Mouse (Mus musculus): ENCODE measurements around the gene Cmklr1. TPM values are rescaled to one million over a fixed set of nuclear protein-coding genes. Genes with fewer than 3 reads are reported as not detected.
"Not testable (repeated sequence)": the region's sequence is repeated elsewhere in the genome, so short reads cannot be mapped to it uniquely, and the experiment has no call there.

Gene Cmklr1
- total RNA-seq, 1 experiment from 2014 or later: 10.6 TPM

DNA sequence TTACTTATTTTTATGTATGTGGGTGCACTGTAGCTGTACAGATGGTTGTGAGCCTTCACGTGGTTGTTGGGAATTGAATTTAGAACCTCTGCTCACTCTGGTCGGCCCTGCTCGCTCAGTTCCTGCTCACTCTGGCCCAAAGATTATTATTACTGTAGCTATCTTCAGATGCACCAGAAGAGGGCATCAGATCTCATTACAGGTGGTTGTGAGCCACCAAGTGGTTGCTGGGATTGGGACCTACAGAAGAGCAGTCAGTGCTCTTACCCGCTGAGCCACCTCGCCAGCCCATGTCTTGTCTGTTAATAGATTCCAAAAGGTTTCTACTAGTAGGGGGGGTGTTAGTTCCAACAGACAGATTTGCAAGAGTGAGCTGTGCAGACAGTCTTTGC, 63.8 kb downstream of the Cmklr1 start:
- peak; percentile 21 for DNase-seq

- not testable (repeated sequence) for DNase-seq
Observed at GRCm38 (mm10) chr5:113585619-113586457, 64.4 kb downstream of the Cmklr1 start.

DNA sequence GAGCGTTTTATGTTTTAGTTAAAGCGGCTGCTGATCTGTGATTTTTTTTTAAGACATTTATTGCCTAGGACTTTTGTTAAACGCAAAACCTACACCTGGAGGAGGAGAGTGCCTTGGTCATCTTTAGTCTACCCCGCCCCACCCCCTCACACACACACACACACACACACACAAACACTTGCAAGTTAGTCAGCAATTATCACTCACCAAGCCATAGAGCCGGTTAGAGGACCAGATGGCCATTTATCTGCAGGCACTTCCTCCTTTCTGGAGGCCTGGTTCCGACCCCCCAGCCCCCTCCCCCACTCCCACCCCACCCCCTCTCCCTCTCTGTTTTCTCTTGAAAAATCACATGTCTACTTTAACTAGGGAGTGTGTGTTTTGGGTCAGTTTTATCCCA, 65.8 kb downstream of the Cmklr1 start:
- no peak for DNase-seq

- no peak for DNase-seq
Observed at GRCm38 (mm10) chr5:113583424-113584162, 66.6 kb downstream of the Cmklr1 start.

DNA sequence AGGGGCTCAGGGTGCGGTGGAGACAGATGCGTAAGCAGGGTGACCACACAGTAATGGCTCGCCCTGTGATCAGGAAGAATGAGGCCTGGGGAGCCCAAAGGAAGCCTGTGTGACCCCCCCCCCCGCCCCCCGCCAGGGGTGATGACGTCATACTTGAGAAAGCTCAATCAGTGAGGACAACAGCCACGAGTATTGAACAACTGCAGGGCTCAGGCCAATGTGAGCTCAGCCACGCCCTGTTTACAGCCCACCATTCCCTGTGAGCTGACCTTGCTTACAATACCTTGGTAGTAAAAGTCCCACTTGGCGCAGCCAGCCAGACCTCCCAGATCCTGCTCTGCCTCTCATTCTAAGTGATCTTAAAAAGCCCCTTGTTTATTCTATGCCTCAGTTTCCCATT, 69.4 kb downstream of the Cmklr1 start:
- no peak for DNase-seq

DNA sequence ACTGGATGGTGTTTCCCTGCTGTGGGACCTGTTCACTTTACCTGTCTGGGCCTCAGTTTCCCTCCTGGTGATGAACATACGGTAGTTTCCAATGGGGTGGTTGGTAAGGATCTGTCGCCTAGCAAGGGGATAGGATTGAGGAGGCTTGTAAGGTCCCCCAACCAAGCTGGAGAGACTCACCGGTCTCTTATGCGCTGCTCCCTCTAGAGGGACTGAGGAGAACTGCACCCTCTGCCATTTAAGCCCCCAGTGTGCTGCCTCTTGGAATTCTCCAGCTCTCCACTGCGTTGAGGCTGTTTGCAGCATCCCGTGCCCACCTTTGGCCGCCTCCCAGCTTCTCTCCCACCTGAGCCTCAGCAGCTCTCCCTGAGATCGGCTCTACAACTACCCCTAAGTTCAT, 70.0 kb downstream of the Cmklr1 start:
- no peak for DNase-seq

- no peak for DNase-seq
Observed at GRCm38 (mm10) chr5:113579128-113579527, 71.1 kb downstream of the Cmklr1 start.

DNA sequence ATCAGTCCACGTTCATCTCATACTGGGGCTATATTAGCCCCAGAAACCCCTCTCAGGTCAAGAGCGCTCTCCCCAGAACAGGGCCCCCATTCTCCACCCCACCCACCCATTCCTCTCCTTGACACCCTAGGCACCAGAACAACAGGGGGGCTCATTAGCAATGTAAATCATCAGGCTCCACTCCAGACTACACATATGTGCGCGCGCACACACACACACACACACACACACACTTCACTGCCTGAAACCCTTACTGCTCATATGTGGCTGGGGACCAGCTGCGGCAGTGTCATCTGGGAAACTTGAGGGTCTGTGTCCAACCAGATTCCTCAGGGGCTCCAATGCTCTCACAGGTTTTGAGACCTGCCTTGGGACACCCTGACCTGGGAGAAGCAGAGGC, 71.8 kb downstream of the Cmklr1 start:
- no peak for DNase-seq

DNA sequence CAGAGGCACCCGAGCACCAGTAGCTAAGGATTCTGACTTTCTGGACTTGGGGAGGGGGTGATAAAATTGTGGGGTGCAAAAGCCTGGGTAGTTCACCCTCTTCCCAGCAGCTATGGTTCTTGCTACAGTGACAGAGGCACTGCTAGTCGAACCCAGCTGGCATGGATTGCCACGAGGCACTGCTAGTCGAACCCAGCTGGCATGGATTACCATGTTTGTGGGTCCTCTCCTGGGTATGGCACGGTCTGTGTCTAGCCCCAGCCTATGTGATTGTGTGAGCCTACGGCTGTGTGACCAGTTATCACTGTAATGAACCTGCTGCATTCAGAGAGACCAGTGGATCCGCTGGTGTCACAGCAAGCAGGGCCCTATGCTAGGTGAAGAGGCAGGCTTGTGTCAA, 72.7 kb downstream of the Cmklr1 start:
- DNase-seq: no peak

DNA sequence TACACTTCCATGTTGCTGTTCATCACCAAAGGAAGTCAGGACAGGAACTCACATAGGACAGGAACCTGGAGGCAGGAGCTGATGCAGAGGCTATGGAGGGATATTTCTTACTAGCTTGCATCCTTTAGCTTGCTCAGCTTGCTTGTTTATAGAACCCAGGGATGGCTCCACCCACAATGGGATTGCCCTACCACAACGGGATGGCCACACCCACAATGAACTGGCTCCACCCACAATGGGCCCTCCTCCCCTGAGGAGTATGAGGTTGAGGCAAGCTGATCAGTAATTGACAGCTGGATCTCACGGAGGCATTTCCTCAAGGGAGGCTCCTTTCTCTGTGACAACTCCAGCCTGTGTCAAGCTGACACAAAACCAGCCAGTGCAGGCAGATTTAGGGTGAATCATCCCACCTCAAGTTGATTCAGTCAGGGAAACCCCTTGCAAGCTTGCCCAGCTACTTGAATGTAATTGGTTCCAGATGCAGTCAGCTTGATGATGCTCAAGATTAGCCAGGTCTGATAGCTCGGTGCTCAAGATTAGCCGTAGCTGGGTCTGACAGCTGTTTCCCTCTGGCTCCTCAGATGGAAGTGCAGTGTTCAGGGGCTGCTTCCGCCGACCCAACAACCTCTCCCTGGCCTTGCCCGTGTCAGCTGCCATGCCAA, 80.0 kb downstream of the Cmklr1 start:
- no peak for DNase-seq

DNA sequence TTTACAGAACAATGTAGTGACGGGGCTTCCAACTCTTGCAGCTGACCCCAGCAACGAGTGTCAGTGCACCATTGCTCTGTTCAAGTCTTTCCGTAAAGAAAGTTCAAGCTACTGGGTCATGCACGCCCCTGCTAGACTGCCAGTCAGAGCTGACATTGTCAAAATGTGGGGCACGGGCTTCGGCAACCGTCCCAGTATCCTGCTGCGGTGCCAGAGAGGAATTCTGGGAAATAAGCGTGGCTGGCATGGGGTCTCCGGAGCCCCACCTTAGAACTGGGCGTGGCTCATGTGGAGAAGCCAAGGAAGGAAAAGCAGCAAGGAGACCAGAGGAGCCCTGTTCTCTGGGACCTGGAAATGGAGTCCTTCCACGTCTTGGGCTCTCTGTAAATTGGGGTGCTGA, 84.4 kb downstream of the Cmklr1 start:
- DNase-seq: no peak

DNA sequence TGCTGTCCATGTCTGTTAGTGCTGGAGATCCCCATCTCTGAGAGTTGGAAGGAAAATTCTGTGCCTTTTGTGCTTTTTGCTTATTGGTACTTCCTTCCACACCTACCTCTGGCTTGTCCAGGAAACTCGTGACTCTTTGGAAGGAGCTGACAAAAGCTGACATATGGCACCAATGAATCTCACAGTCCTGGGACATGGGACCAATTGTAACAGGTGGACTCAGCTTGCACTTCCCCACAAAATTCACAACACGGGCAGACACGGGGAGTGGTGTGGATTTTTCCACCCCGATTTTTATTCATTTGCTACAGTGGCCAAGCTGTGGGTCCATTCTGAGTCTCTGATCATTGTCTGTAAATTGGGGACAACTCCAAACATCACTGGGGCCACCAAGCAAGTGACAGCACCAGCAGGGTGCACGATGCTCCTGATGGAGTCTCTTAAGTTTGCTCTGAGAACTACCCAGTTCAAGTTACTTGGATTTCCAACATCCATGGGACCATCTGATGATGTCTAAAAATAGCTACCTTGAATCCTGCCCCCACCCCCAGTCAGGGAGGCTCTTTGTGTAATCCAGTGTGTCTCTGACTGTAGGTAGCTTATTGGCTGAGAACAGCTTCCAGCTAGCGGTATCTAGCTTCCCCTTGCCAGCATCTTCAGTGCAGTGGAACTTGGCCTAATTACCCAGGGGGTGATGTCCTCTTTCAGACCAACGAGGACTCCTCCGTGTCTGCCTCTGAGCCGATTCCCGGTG, 84.9 kb downstream of the Cmklr1 start:
- DNase-seq: no peak

- DNase-seq: peak; percentile 30
Observed at GRCm38 (mm10) chr5:113564463-113564862, 85.8 kb downstream of the Cmklr1 start.

Other genes with a start within 250 kb of the Cmklr1 start
- 5.1 and 6.5 TPM in 2 replicates for gene Wscd2, start 160.1 kb downstream of the Cmklr1 start, total RNA-seq (2021)
- not detected in 2 replicates for gene 1700069L16Rik, start 74.3 kb upstream of the Cmklr1 start, total RNA-seq (2021)
- gene Ficd, start 85.4 kb upstream of the Cmklr1 start, total RNA-seq (2021): 8.2 and 10.4 TPM in 2 replicates
- gene Sart3, start 122.1 kb upstream of the Cmklr1 start, total RNA-seq (2021): 33.8 and 38.4 TPM in 2 replicates
- gene Iscu, start 122.3 kb upstream of the Cmklr1 start, total RNA-seq (2021): 429 and 451 TPM in 2 replicates
- 9.6 and 10.9 TPM in 2 replicates for gene Tmem119, start 150.1 kb upstream of the Cmklr1 start, total RNA-seq (2021)
- 4.1 and 16.3 TPM in 2 replicates for gene Selplg, start 182.2 kb upstream of the Cmklr1 start, total RNA-seq (2021)

Measured in adrenal gland, postnatal 14 days (tissue).